In the genomic region with DNA sequence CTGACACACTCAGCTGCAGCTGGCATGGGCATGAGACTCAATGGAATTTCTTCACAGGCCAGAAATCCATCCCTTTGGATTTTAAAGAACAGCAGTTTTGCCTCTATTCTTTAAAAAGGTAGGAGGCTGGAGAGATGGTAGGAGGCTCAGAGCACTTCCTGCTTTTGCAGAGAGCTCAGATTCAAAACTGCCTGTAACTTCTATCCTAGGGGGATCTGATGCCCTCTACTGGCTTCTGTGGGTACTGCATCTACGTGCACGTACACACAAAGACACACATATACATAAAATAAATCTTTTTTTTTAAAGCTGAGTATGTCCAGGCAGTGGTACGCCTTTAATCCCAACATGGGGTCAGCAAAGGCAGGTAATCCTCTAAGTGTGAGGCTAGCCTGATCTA, we compare ENCODE assay signal across 8 mouse cellular contexts. TPM values are rescaled to one million over a fixed set of nuclear protein-coding genes. Genes with fewer than 3 reads are reported as not detected.
DNase-seq lines count a peak whose midpoint lies in the region; ATAC-seq and TF ChIP-seq lines count a peak whose summit lies in the region.

No protein-coding gene starts in this region.

- POLR2A ChIA-PET in Patski (lab: Charles Lee), result interaction anchor here (0.7 kb wide), 1 partner anchor 16 kb away, joined by 4 read pairs; no protein-coding TSS in a partner anchor

- in situ Hi-C loops in Patski (cut with MboI; ENCODE audit: low pct_unique_long_range_greater_than_20kb), result loop anchor here (25.0 kb wide), 2 partner anchors 1732 to 1982 kb away; no protein-coding TSS in a partner anchor

- H3K36me3 ChIP-seq in kidney, embryonic 15.5 days, result no peaks in the 10 kb centered on the region
- H3K36me3 ChIP-seq in forebrain, embryonic 15.5 days, result no peaks in the 10 kb centered on the region
- no peaks in the 10 kb centered on the region for H3K36me3 ChIP-seq in midbrain, postnatal 0 days (ENCODE audit: insufficient read depth, low read length)

- H3K4me2 ChIP-seq in kidney, embryonic 15.5 days, result no peak overlapping the region
- no peak overlapping the region for H3K4me2 ChIP-seq in forebrain, embryonic 15.5 days (replicated peaks)
- no peak overlapping the region for H3K4me2 ChIP-seq in midbrain, postnatal 0 days (ENCODE audit: low read depth, low read length, poor library complexity, severe bottlenecking)

- CTCF ChIA-PET in Patski (lab: Charles Lee), result interaction anchor here (1.1 to 1.6 kb wide), 2 partner anchors 14 to 17 kb away, joined by 3 to 5 read pairs; no protein-coding TSS in a partner anchor

- peaks cover 34% of the 10 kb centered on the region for H3K4me1 ChIP-seq in kidney, embryonic 15.5 days
- peaks cover 19% of the 10 kb centered on the region for H3K4me1 ChIP-seq in forebrain, embryonic 15.5 days
- 0 out of 2 replicates have a peak, but pooled peaks cover 4% of the 10 kb centered on the region for H3K4me1 ChIP-seq in midbrain, postnatal 0 days (ENCODE audit: insufficient read depth, low read length)

- no peaks in the 10 kb centered on the region for H3K27me3 ChIP-seq in kidney, embryonic 15.5 days
- no peaks in the 10 kb centered on the region for H3K27me3 ChIP-seq in Patski
- no peaks in the 10 kb centered on the region for H3K27me3 ChIP-seq in forebrain, embryonic 15.5 days
- no peaks in the 10 kb centered on the region for H3K27me3 ChIP-seq in midbrain, postnatal 0 days (ENCODE audit: insufficient read depth, low read length)

- H3K4me3 ChIP-seq in kidney, embryonic 15.5 days (replicated peaks), result no peak overlapping the region
- no peak overlapping the region for H3K4me3 ChIP-seq in forebrain, embryonic 15.5 days
- no peak overlapping the region for H3K4me3 ChIP-seq in layer of hippocampus, adult 2 months
- no peak overlapping the region for H3K4me3 ChIP-seq in midbrain, postnatal 0 days (ENCODE audit: low read depth, low read length)

- H3K27ac ChIP-seq in kidney, embryonic 15.5 days, result peak overlapping the region; percentile 67
- peak overlapping the region; percentile 83 for H3K27ac ChIP-seq in forebrain, embryonic 15.5 days (replicated peaks)
- peak overlapping the region; percentile 64 for H3K27ac ChIP-seq in layer of hippocampus, adult 2 months
- H3K27ac ChIP-seq in midbrain, postnatal 0 days (ENCODE audit: low read depth, low read length), result 0 out of 2 replicates have a peak overlapping the region, but pooled peaks have one; percentile 1

- no peaks in the 10 kb centered on the region for H3K9me3 ChIP-seq in kidney, embryonic 15.5 days (replicated peaks)
- no peaks in the 10 kb centered on the region for H3K9me3 ChIP-seq in forebrain, embryonic 15.5 days
- H3K9me3 ChIP-seq in midbrain, postnatal 0 days (ENCODE audit: low read length), result no peaks in the 10 kb centered on the region

- WGBS in kidney, embryonic 15.5 days, result 95% methylated on average over 3 of the region's 3 CpGs
- WGBS in forebrain, embryonic 15.5 days, result 80% methylated on average over 3 of the region's 3 CpGs
- WGBS in midbrain, postnatal 0 days, result 87% methylated on average over 3 of the region's 3 CpGs

- H3K9ac ChIP-seq in kidney, embryonic 15.5 days, result no peak overlapping the region
- no peak overlapping the region for H3K9ac ChIP-seq in forebrain, embryonic 15.5 days (replicated peaks)
- H3K9ac ChIP-seq in midbrain, postnatal 0 days (replicated peaks; ENCODE audit: low read length, poor library complexity, severe bottlenecking), result no peak overlapping the region

- no peak for ATAC-seq in kidney, embryonic 15.5 days (replicated peaks; ENCODE audit: low FRiP score)
- no peak for ATAC-seq in Patski
- ATAC-seq in forebrain, embryonic 15.5 days (replicated peaks), result 0 out of 2 replicates have a peak, but pooled peaks have one; percentile 6
- ATAC-seq in midbrain, postnatal 0 days (ENCODE audit: low FRiP score), result no peak

- DNase-seq in kidney, postnatal 14 days, result no peak
- DNase-seq in Patski (ENCODE audit: low read depth, low spot score), result no peak
- DNase-seq in layer of hippocampus, adult 2 months (ENCODE audit: low spot score in 2 of 2), result peak in 1 of 2 experiments; percentile 22
- peak; percentile 47 for DNase-seq in midbrain, postnatal 0 days (ENCODE audit: low spot score)
- DNase-seq in natural killer cell, adult 2 months (ENCODE audit: low spot score in 2 of 2), result no peak
- no peak for DNase-seq in cerebellum, adult 9-10 months

- peak; percentile 38 for TF ChIP-seq CTCF in Patski (IDR thresholded peaks at IDR 0.05)
- peak; percentile 82 for TF ChIP-seq CTCF in layer of hippocampus, adult 2 months (conservative IDR thresholded peaks at IDR 0.05)
- peak; percentile 75 for TF ChIP-seq CTCF in midbrain, postnatal 0 days (IDR thresholded peaks at IDR 0.05)

RNA-seq across cellular contexts. Expression of a gene that starts 19.2 kb away (rescaled TPM):
- polyA plus RNA-seq in kidney, embryonic 15.5 days (2015; fragmentation: Nextera tagmentation; extraction: Ambion mirVana), result 50.0 and 50.7 TPM in 2 replicates
- 296 TPM for polyA plus RNA-seq in Patski (2021)
- polyA plus RNA-seq in forebrain, embryonic 15.5 days (2015; fragmentation: Nextera tagmentation; extraction: Ambion mirVana), result 49.1 and 54.8 TPM in 2 replicates
- total RNA-seq in layer of hippocampus, adult 2 months (2021), result 10 to 100 TPM; 19.5 to 19.6 TPM
- total RNA-seq in midbrain, postnatal 0 days (2014; rRNA removed), result 32.3 and 37.6 TPM in 2 replicates
- 33.6 and 35.2 TPM in 2 replicates for polyA plus RNA-seq in midbrain, postnatal 0 days (2015; fragmentation: Nextera tagmentation; extraction: Ambion mirVana)

Comparison
In these comparisons a context has a peak if more than half of its experiments do, and no peak if none do; other contexts are left out.
1. H3K27ac ChIP-seq: peak in every context shown above with its lines; median percentile 83 in forebrain, embryonic 15.5 days; 67 in kidney, embryonic 15.5 days; 64 in layer of hippocampus, adult 2 months; 1 in midbrain, postnatal 0 days.